ENCODE assay signal across 34 mouse cellular contexts in genomic region chr6:71135031-71135430, GRCm38 (mm10). TPM values are rescaled to one million over a fixed set of nuclear protein-coding genes. Genes with fewer than 3 reads are reported as not detected.
"Had no signal": no experiment of that assay in that cellular context is flagged by ENCODE, and none has a peak within 500 bp of the region (broad histone marks: within the 10 kb centered on the region; RNA-seq: fewer than 3 reads in every experiment).

No protein-coding gene starts in this region.

- H3K4me1 ChIP-seq: limb, embryonic 10.5 days; limb, embryonic 12.5 days; limb, embryonic 13.5 days; limb, embryonic 15.5 days; liver, embryonic 12.5 days; liver, embryonic 13.5 days; liver, embryonic 15.5 days; megakaryocyte, embryonic 14.5 days; midbrain, embryonic 12.5 days; midbrain, embryonic 13.5 days; midbrain, embryonic 15.5 days; neural tube, embryonic 12.5 days had no signal

- H3K4me2 ChIP-seq: limb, embryonic 12.5 days; limb, embryonic 13.5 days; limb, embryonic 15.5 days; liver, embryonic 11.5 days; liver, embryonic 12.5 days; liver, embryonic 13.5 days; liver, embryonic 15.5 days; lung, embryonic 14.5 days; lung, embryonic 15.5 days; midbrain, embryonic 12.5 days; midbrain, embryonic 13.5 days; midbrain, embryonic 15.5 days; neural tube, embryonic 12.5 days had no signal

- H3K9me3 ChIP-seq: limb, embryonic 10.5 days; limb, embryonic 12.5 days; limb, embryonic 13.5 days; limb, embryonic 15.5 days; liver, embryonic 12.5 days; liver, embryonic 13.5 days; liver, embryonic 15.5 days; lung, embryonic 15.5 days; midbrain, embryonic 10.5 days; midbrain, embryonic 12.5 days; midbrain, embryonic 13.5 days; midbrain, embryonic 15.5 days; neural tube, embryonic 12.5 days had no signal

- H3K36me3 ChIP-seq: limb, embryonic 10.5 days; limb, embryonic 12.5 days; limb, embryonic 13.5 days; limb, embryonic 15.5 days; liver, embryonic 12.5 days; liver, embryonic 13.5 days; lung, embryonic 15.5 days; midbrain, embryonic 10.5 days; midbrain, embryonic 12.5 days; midbrain, embryonic 13.5 days; midbrain, embryonic 15.5 days; neural tube, embryonic 12.5 days had no signal

- ATAC-seq: liver, embryonic 12.5 days; lung, postnatal 0 days; midbrain, embryonic 13.5 days; midbrain, embryonic 15.5 days; midbrain, embryonic 16.5 days had no signal

- H3K4me3 ChIP-seq: left cerebral cortex, adult 2 months; limb, embryonic 10.5 days; limb, embryonic 12.5 days; limb, embryonic 13.5 days; limb, embryonic 15.5 days; liver, embryonic 12.5 days; liver, embryonic 13.5 days; liver, embryonic 15.5 days; lung, embryonic 15.5 days; megakaryocyte, embryonic 14.5 days; midbrain, embryonic 10.5 days; midbrain, embryonic 12.5 days; midbrain, embryonic 13.5 days; midbrain, embryonic 15.5 days; myocyte; neural tube, embryonic 12.5 days had no signal

- H3K9ac ChIP-seq: limb, embryonic 12.5 days; limb, embryonic 13.5 days; limb, embryonic 15.5 days; liver, embryonic 12.5 days; liver, embryonic 13.5 days; liver, embryonic 14.5 days; liver, embryonic 15.5 days; lung, embryonic 14.5 days; lung, embryonic 15.5 days; midbrain, embryonic 12.5 days; midbrain, embryonic 13.5 days; midbrain, embryonic 15.5 days; neural tube, embryonic 12.5 days had no signal

- DNase-seq: left cerebral cortex, postnatal 4 days; liver; liver, embryonic 13.5 days; lung, adult 18-20 months; lung, adult 2 months; lung, postnatal 10 days; lung, postnatal 14 days; lung, postnatal 36 days; lung, postnatal 4 days; midbrain, embryonic 14.5 days had no signal

- H3K27me3 ChIP-seq: limb, embryonic 12.5 days; limb, embryonic 13.5 days; limb, embryonic 15.5 days; liver, embryonic 12.5 days; liver, embryonic 13.5 days; liver, embryonic 15.5 days; lung, embryonic 15.5 days; midbrain, embryonic 12.5 days; midbrain, embryonic 13.5 days; midbrain, embryonic 15.5 days; neural tube, embryonic 12.5 days had no signal

- H3K27ac ChIP-seq: left cerebral cortex, adult 2 months; limb, embryonic 10.5 days; limb, embryonic 12.5 days; limb, embryonic 13.5 days; limb, embryonic 15.5 days; liver, embryonic 12.5 days; liver, embryonic 13.5 days; liver, embryonic 14.5 days; liver, embryonic 15.5 days; lung, embryonic 15.5 days; macrophage; midbrain, embryonic 10.5 days; midbrain, embryonic 12.5 days; midbrain, embryonic 13.5 days; midbrain, embryonic 15.5 days; neural tube, embryonic 12.5 days had no signal

RNA-seq across cellular contexts. Expression of gene Thnsl2, which starts 9.2 kb away (rescaled TPM):
- total RNA-seq: megakaryocyte, adult 5-6 weeks; megakaryocyte-erythroid progenitor cell, adult 5-6 weeks; monocyte, adult 5-6 weeks had no signal
